Mouse (Mus musculus) heart, postnatal 14 days (tissue): ENCODE measurements at regions not wholly inside any gene's neighbourhood (a gene's known extent, or its start where the extent isn't known, plus 50 kb on each side); places are given as distances from the start of the nearest gene placed in this dataset.
"Not testable (repeated sequence)": the region's sequence is repeated elsewhere in the genome, so short reads cannot be mapped to it uniquely, and the experiment has no call there.

ENCODE experiments used
- DNase-seq, 2 experiments: peaks; one replicate each; pipeline ENCODE4 v3.0.0; 2021 to 2022
- intact Hi-C: fragments of 180-260 bp; cut with DNase I; formaldehyde crosslinking; loops from one replicate; pipeline ENCODE4 v1.15.1; 2025

DNA sequence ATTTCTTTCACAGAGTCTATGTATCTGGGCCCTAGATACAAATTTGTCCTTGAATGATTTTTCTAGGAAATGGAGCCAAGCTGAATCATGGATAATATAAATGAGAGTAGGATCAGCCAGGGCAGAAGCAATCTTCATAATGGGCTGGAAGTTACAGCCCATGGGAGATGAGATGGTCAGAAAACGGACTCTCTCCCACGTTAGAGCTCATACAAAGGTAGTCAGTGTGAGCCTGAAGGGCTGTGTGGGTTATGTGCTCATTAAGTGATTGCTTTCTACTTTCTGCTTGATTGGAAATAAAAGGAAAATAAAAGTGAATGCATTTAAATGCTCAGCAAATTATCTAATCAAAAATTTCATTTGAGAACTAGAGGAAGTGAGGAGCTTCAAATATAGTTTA, 2017.1 kb upstream of the Pcdh20 start:
- no peak for DNase-seq
- intact Hi-C loops, result no loop called here

DNA sequence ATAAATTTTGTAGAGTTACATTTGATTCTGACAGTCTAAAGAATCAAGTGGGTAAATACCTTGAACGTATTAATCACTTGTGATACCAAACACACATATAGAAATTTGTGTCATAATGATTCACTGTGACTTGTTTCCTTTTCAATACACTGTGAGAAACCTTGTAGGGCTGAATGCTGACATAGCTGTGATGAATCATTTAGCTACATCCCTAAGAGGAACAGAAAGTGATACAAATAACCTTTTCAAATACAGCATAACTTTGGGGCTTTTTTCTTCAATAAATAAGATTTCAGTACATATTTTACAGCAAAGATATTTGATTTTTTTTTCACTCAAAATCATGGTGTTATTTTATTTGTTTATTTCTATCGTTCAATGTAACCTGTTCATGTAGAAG, 1976.8 kb upstream of the Pcdh20 start:
- no peak for DNase-seq
- intact Hi-C loops, result no loop called here

DNA sequence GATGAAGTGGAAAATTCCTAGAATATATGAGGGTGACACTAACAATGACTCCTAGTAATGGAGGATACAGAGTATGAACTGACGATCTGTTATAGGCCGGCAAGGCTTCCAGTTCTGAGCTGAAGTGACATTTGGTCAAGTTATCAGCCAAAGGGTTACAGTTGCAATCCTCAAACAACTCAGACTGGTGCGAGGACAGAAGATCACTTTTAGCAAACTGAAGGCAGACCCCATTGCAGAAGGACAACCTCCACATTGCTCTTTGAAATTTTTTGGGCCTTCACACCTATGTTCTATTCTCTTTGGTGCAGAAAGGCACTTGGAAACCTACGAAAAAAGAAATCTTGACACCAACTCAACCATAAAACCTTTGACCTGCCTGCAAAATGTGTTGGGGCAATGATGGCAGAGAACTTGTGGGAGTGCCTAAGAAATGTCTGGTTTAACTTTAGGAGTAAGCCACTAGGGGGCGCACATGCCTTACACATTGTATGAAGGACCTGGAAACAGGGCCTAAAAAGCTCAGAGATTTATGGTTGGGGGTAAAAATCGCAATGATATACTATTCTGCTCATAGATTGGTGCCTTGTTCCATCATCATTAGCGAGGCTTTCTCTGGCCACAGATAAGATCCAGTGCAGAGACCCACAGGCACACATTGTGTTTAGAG, 1961.8 kb upstream of the Pcdh20 start:
- intact Hi-C loops, result no loop called here
- DNase-seq, result peak; percentile 23 to 59

DNA sequence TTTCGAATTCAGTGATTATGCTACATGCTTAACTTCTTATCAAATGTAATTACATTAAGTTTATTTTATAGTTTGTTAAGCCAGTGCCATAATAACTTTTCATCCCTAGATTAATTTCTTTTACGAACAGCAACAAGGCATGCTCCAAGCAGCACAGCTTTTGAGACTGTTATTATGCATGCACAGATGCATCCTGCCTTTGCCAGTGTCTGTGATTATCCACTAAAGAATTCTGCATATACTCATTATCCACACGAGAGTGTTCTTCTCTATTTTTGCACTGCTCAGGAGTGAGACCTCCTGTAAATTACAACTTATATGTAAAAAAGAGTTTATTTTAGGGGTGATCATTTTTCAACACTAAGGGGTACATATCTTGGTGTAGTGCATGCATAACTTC, 1941.5 kb upstream of the Pcdh20 start:
- intact Hi-C loops, result no loop called here
- DNase-seq, result no peak

DNA sequence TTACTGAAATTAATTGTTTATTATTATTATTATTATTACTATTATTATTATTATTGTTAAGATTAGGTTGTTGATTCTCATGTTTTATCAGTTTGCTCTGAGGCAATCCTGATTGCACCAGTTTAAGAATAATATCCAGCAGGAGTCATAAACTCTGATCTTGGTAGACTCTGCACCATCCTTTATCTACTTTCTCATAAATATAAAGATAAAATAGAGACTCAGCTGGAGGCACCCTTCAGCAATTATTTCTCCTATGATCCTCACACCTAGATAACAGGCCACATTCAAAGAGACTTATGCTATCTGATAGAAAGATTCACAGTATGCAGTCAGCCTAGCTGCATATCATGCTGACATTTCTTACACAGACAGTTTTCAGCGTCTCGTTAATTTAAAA, 1935.2 kb upstream of the Pcdh20 start:
- DNase-seq, result no peak
- intact Hi-C loops, result no loop called here

DNA sequence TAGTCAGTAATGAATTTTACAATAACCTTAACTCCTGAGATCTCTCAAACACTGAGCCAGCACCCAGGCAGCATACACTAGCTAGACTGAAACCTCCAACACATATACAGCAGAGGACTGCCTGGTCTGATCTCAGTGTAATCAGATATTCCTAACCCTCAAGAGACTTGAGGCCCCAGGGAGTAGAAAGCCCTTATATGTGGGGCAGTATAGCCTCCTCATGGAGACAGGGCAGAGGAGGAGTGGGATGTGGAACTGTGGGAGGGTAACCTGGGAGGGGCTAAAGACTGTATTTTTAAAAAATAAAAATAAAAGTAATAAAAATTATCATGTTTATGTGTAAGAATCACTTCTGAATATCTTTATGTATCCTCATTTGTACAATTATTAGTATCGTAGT, 1934.3 kb upstream of the Pcdh20 start:
- no peak for DNase-seq

DNA sequence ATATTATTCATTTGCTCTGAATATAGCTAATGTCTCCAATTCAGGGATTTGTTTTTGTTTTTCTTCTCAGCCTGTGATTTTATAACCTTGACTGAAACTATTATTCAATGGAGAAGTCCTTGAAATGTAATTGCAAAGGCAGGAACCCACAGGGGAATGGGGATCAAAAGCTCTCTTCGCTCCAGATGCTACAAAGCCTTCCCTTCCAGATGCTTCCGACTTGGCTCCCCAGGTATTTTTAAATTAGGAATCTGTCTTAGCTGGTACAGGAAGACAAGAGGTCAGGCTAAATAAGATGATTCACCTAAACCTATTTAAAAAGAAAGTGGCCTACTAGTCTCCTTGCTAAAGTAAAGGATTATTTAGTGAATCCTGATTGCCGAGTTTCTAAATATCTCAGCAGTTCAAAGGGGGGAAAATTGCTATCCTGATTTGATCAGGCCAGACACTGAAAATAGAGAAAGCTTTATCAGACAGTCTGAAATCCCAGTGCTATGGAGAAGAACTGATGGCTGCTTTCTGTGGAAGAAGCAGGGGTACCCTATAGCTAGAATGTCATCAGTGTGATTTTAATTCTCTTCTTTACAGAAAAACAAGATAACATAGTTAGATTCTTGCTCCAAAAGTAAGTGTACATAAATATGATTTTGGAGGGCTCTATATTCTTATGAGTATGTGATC, 1896.2 kb upstream of the Pcdh20 start:
- intact Hi-C loops, result no loop called here
- DNase-seq, result no peak

More for the DNA sequence above, 1934.3 kb upstream of the Pcdh20 start:
- intact Hi-C loops, result no loop called here

DNA sequence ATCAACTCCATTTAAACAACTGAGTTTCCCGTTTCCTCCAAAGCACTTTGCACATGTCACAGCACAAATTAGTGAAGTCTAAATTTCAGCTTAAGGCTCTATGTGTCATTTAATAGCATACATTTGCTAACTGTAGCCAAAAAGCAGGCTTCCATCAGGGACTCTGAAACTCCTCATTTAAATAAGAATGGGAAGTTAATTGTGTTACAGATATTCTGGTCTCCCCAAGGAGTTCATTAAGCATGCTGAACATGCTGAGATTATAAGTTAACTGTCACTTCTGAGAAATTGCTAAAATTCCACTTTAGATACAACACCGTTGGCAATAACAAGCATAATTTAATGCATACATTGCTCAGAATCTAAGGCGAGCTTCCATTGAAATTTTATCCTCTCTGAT, 1863.3 kb upstream of the Pcdh20 start:
- intact Hi-C loops, result no loop called here
- DNase-seq, result no peak

DNA sequence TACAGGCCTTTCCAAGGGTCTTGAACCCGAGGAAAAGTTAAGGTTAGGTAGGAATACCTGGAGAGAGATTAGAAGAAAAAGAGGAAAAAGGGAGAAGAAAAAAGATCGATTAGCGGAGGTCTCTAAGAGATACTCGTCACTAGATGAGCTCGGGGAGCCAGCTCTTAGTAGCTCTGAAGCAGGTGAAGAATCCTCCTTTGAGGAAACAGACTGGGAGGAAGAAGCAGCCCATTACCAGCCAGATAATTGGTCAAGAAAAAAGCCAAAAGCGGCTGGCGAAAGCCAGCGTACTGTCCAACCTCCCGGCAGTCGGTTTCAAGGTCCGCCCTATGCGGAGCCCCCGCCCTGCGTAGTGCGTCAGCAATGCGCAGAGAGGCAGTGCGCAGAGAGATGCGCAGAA, 1824.3 kb upstream of the Pcdh20 start:
- peak; percentile 2 to 7 for DNase-seq
- intact Hi-C loops, result not testable (repeated sequence)

DNA sequence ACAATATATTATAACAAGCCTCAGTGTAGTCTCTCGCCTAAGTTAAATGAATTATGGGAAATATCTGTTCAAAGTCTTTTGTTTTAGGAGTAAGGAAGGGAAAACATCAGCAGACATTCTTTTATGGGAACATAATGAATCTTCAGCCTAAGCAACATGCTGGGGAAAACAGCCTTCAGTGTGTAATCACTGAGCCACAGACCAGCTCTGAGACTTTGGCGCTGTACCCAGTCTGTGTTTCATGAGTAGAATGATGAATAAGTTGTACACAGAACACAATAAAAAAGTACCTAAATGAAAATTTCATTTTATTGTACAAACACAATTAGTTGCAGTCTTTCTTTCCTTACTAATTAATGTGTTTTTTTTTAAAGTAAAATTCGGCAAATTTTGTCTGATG, 1774.8 kb upstream of the Pcdh20 start:
- intact Hi-C loops, result no loop called here
- no peak for DNase-seq

DNA sequence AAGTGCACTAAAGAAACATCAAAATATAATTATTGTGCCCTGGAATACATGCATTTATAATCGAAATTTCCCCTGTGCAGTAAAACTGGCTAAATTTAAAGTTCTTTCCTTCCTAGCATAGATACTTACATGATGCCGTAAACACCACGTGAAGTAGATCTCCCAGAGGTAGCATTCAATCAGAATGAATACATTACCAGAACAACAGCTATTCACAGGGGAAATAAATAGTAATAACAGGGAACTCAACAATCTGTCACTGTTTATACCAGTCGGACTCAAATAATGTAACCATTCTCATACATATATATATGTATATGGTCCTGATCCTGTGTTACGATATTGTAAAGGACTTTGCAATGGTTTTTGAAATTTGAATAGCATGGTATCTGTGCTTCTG, 1761.5 kb upstream of the Pcdh20 start:
- no peak for DNase-seq
- intact Hi-C loops, result no loop called here

DNA sequence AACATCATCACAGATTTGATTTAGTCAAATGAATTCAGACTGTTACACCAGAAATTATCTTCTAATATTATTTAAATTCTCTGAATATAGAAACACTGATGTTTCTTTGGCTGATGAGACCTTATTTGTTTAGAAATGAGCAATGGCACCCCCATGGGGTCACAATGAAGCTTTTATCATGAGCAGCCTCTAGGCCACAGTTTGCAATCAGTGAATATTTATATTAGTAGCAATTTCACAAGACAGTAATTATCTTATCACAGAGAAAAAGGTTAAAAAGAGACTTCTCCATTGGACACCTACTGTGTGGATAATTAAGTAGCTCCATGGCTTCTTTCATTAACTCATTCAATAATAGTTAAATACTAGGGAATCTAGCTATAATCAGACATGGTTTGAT, 1729.1 kb upstream of the Pcdh20 start:
- DNase-seq, result no peak
- intact Hi-C loops, result no loop called here

DNA sequence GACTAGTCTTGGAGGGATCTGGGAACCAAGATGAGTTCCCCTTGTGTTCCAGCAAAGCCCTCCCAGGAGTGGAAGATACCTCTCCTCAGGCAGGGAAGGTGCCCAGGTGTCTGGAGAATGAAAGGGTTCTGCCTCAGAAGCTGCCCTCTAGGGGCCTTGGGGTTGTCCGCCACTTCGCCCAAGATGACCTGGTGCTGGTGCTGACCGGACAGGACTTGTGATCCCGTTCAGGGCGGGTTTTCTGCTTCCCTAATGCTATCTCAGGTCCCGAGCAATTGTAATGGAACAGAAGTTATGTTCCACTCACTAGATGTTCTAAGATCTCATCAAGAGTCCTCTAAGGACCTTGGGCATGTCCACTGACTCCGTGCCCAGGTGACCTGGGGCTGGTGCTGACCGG, 1726.6 kb upstream of the Pcdh20 start:
- DNase-seq, result no peak
- intact Hi-C loops, result no loop called here

DNA sequence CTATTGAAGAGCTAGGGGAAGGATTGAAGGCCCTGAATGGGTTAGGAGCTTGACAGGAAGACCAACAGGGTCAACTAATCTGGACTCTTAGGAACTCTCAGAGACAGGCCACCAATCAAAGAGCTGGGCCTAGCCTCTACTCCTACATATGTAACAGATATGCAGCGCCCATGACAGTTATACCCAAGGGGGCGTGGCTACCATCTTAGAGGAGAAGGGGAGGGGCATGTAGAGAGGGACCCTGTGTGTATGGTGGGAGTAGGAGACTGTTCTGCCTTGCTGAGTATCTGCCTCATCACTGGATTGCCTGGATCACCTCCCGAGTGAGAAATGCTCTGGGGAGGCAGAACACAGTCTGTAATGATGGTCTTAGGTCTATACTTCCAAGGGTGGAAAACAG, 1701.5 kb upstream of the Pcdh20 start:
- no peak for DNase-seq
- intact Hi-C loops, result no loop called here
